Mouse (Mus musculus) CD8-positive naive resting alpha-beta T cell, adult 2 months (primary cell): ENCODE results near the gene Cma2.
"Not testable (repeated sequence)": the region's sequence is repeated elsewhere in the genome, so short reads cannot be mapped to it uniquely, and the experiment has no call there.

ENCODE experiments used
- DNase-seq, 2 experiments: peaks; one replicate each; pipeline ENCODE4 v3.0.0; 2022; ENCODE audit warnings: low read depth in 2 of 2, low spot score in 2 of 2

The Cma2 gene

GRCm38 (mm10) chr14:55950346-55951030, at the start of gene Cma2:
TSS of gene Cma2 (plus strand) at chr14:55950980.
- DNase-seq = no peak

- no peak for DNase-seq
Measured at GRCm38 (mm10) chr14:55905518-55905917, 45.3 kb upstream of the Cma2 start.

- peak in 1 of 2 experiments; percentile 17 for DNase-seq
Measured at GRCm38 (mm10) chr14:55913406-55913805, 37.4 kb upstream of the Cma2 start.

GRCm38 (mm10) chr14:55918240-55919082, 32.3 kb upstream of the Cma2 start:
- peak; percentile 70 to 78 for DNase-seq

GRCm38 (mm10) chr14:55922475-55923232, 28.1 kb upstream of the Cma2 start:
- DNase-seq = no peak

GRCm38 (mm10) chr14:55926847-55927246, 23.9 kb upstream of the Cma2 start:
- no peak for DNase-seq

- DNase-seq = no peak
Measured at GRCm38 (mm10) chr14:55929263-55929997, 21.4 kb upstream of the Cma2 start.

GRCm38 (mm10) chr14:55933586-55933985, 17.2 kb upstream of the Cma2 start:
- DNase-seq = no peak

- no peak for DNase-seq
Measured at GRCm38 (mm10) chr14:55940070-55940800, 10.5 kb upstream of the Cma2 start.

GRCm38 (mm10) chr14:55943601-55944000, 7.2 kb upstream of the Cma2 start:
- DNase-seq = no peak

GRCm38 (mm10) chr14:55944575-55944974, 6.2 kb upstream of the Cma2 start, which contains the start of gene Cma1:
TSS of gene Cma1 (minus strand) at chr14:55944675.
- DNase-seq = no peak

- DNase-seq = no peak
Measured at GRCm38 (mm10) chr14:55946269-55946969, 4.4 kb upstream of the Cma2 start.

- DNase-seq = no peak
Measured at GRCm38 (mm10) chr14:55963263-55963662, 12.5 kb downstream of the Cma2 start.

GRCm38 (mm10) chr14:55963900-55964299, 13.1 kb downstream of the Cma2 start:
- not testable (repeated sequence) for DNase-seq

- not testable (repeated sequence) for DNase-seq
Measured at GRCm38 (mm10) chr14:55987464-55987863, 36.7 kb downstream of the Cma2 start.

GRCm38 (mm10) chr14:56013147-56013546, 62.4 kb downstream of the Cma2 start:
- DNase-seq = no peak

- DNase-seq = no peak
Measured at GRCm38 (mm10) chr14:56013924-56014323, 63.1 kb downstream of the Cma2 start.

- DNase-seq = not testable (repeated sequence)
Measured at GRCm38 (mm10) chr14:56017671-56018070, 66.9 kb downstream of the Cma2 start, which contains the start of gene Mcpt1. TSS of gene Mcpt1 (plus strand) at chr14:56017971.

- DNase-seq = no peak
Measured at GRCm38 (mm10) chr14:56019446-56019845, 68.7 kb downstream of the Cma2 start.
